Mouse (Mus musculus) neural tube, embryonic 14.5 days (tissue): ENCODE results near the gene Impdh2. TPM values are rescaled to one million over a fixed set of nuclear protein-coding genes. Genes with fewer than 3 reads are reported as not detected.
A peak's percentile ranks its signal among the peaks of the same experiment; 100 is the strongest.

Experiments used
- ATAC-seq: fragments of 200-750 bp; cut with Nextera tagmentation; 2 replicates; pipeline ENCODE4 v1.8.0; 2017; ENCODE audit warnings: low read depth, mild to moderate bottlenecking, moderate TSS enrichment, moderate library complexity
- H3K27ac ChIP-seq: fragments of 300-500 bp; sonication (generic); 2 replicates; pipeline ENCODE4 v1.5.1; 2014; ENCODE audit warnings: low read depth, mild to moderate bottlenecking, control low read depth, low read length, moderate library complexity, mixed read lengths
- H3K27me3 ChIP-seq: fragments of 300-500 bp; sonication (generic); 2 replicates; pipeline ENCODE4 v1.6.1; 2014; ENCODE audit warnings: low read length; ENCODE audit not compliant: control insufficient read depth, insufficient read depth
- H3K36me3 ChIP-seq: fragments of 300-500 bp; sonication (generic); 2 replicates; pipeline ENCODE4 v1.6.1; 2014; ENCODE audit warnings: low read length, mixed read lengths; ENCODE audit not compliant: control insufficient read depth, insufficient read depth
- H3K4me1 ChIP-seq: fragments of 300-500 bp; sonication (generic); 2 replicates; pipeline ENCODE4 v1.6.1; 2014; ENCODE audit warnings: low read length; ENCODE audit not compliant: control insufficient read depth, insufficient read depth
- H3K4me2 ChIP-seq: fragments of 300-500 bp; sonication (generic); 2 replicates; pipeline ENCODE4 v1.6.1; 2014; ENCODE audit warnings: mild to moderate bottlenecking, low read depth, low read length, control low read depth
- H3K4me3 ChIP-seq: fragments of 300-500 bp; sonication (generic); 2 replicates; pipeline ENCODE4 v1.5.1; 2014; ENCODE audit warnings: low read depth, low read length, control low read depth, mixed read lengths
- H3K9ac ChIP-seq: fragments of 300-500 bp; sonication (generic); replicated peaks from 2 replicates; pipeline ENCODE4 v1.6.1; 2014; ENCODE audit warnings: low read depth, mild to moderate bottlenecking, control low read depth, low read length, mixed read lengths
- H3K9me3 ChIP-seq: fragments of 300-500 bp; sonication (generic); 2 replicates; pipeline ENCODE4 v1.6.1; 2016; ENCODE audit warnings: low read length; ENCODE audit not compliant: control insufficient read depth
- WGBS: fragments of 180-500 bp; shearing (Covaris S2); extraction: QIAGEN DNeasy Blood & Tissue Kit; methylation state at CpG from one replicate; pipeline ENCODE4 v1.1.7; 2014; 5-methylcytosine and 5-hydroxymethylcytosine counted together
- polyA plus RNA-seq: library from polyadenylated mRNA; unstranded; fragments of >200 nt; fragmentation: Nextera tagmentation; extraction: Ambion mirVana; gene quantifications from 2 replicates; pipeline ENCODE4 v1.2.1, GENCODE M21; 2014

Gene Impdh2
- polyA plus RNA-seq, 1 experiment from 2014 or later = 105 TPM

GRCm38 (mm10) chr9:108531496-108531895, 28.6 kb upstream of the Impdh2 start:
- H3K4me3 ChIP-seq = no peak overlapping the region
- WGBS = 98% methylated on average over 1 of the region's 1 CpGs
- no peak overlapping the region for H3K4me2 ChIP-seq
- no peaks in the 10 kb centered on the region for H3K9me3 ChIP-seq
- ATAC-seq = no peak
- H3K36me3 ChIP-seq = peaks cover 69% of the 10 kb centered on the region
- H3K27ac ChIP-seq = no peak overlapping the region
- no peak overlapping the region for H3K9ac ChIP-seq
- no peaks in the 10 kb centered on the region for H3K27me3 ChIP-seq
- no peaks in the 10 kb centered on the region for H3K4me1 ChIP-seq

- Histone ChIP-seq H3K4me2 (no peak overlapping the region), H3K36me3 (peaks cover 43% of the 10 kb centered on the region), H3K27me3 (no peaks in the 10 kb centered on the region), H3K4me3 (no peak overlapping the region), H3K9me3 (no peaks in the 10 kb centered on the region), H3K4me1 (no peaks in the 10 kb centered on the region), H3K9ac (no peak overlapping the region), H3K27ac (no peak overlapping the region)
- no peak for ATAC-seq
Measured at GRCm38 (mm10) chr9:108540846-108541245, 19.2 kb upstream of the Impdh2 start.

- Histone ChIP-seq H3K9me3 (no peaks in the 10 kb centered on the region), H3K4me1 (no peaks in the 10 kb centered on the region), H3K4me2 (no peak overlapping the region), H3K36me3 (peaks cover 35% of the 10 kb centered on the region), H3K9ac (no peak overlapping the region), H3K4me3 (no peak overlapping the region), H3K27me3 (no peaks in the 10 kb centered on the region), H3K27ac (no peak overlapping the region)
- 98% methylated on average over 3 of the region's 3 CpGs for WGBS
- ATAC-seq = no peak
Measured at GRCm38 (mm10) chr9:108545986-108546385, 14.1 kb upstream of the Impdh2 start.

GRCm38 (mm10) chr9:108546875-108547274, 13.2 kb upstream of the Impdh2 start:
- ATAC-seq = no peak
- 93% methylated on average over 1 of the region's 1 CpGs for WGBS
- H3K9ac ChIP-seq = no peak overlapping the region
- H3K36me3 ChIP-seq = peaks cover 33% of the 10 kb centered on the region
- no peak overlapping the region for H3K4me3 ChIP-seq
- no peaks in the 10 kb centered on the region for H3K9me3 ChIP-seq
- H3K27ac ChIP-seq = no peak overlapping the region
- H3K4me2 ChIP-seq = no peak overlapping the region
- H3K27me3 ChIP-seq = no peaks in the 10 kb centered on the region
- H3K4me1 ChIP-seq = no peaks in the 10 kb centered on the region

GRCm38 (mm10) chr9:108559169-108559568, 917 bp upstream of the Impdh2 start:
- Histone ChIP-seq H3K4me3 (no peak overlapping the region), H3K27ac (no peak overlapping the region), H3K27me3 (no peaks in the 10 kb centered on the region), H3K4me2 (no peak overlapping the region), H3K9ac (no peak overlapping the region), H3K36me3 (peaks cover 46% of the 10 kb centered on the region), H3K9me3 (no peaks in the 10 kb centered on the region), H3K4me1 (no peaks in the 10 kb centered on the region; the same call in 1 of the 2 replicates)
- ATAC-seq = no peak
- 86% methylated on average over 4 of the region's 4 CpGs for WGBS

- Histone ChIP-seq H3K4me1 (peaks cover 18% of the 10 kb centered on the region), H3K9me3 (no peaks in the 10 kb centered on the region), H3K9ac (no peak overlapping the region), H3K4me3 (no peak overlapping the region), H3K27ac (no peak overlapping the region), H3K27me3 (no peaks in the 10 kb centered on the region), H3K36me3 (peaks cover 29% of the 10 kb centered on the region), H3K4me2 (no peak overlapping the region)
- no peak for ATAC-seq
- WGBS = 95% methylated on average over 8 of the region's 8 CpGs
Measured at GRCm38 (mm10) chr9:108563671-108564070, 3.6 kb downstream of the Impdh2 start.

GRCm38 (mm10) chr9:108564131-108564530, 4.0 kb downstream of the Impdh2 start:
- ATAC-seq = no peak
- H3K27ac ChIP-seq = no peak overlapping the region
- no peak overlapping the region for H3K4me2 ChIP-seq
- H3K4me1 ChIP-seq = peaks cover 18% of the 10 kb centered on the region
- H3K27me3 ChIP-seq = no peaks in the 10 kb centered on the region
- no peak overlapping the region for H3K4me3 ChIP-seq
- no peak overlapping the region for H3K9ac ChIP-seq
- H3K36me3 ChIP-seq = peaks cover 24% of the 10 kb centered on the region
- 90% methylated on average over 7 of the region's 7 CpGs for WGBS
- no peaks in the 10 kb centered on the region for H3K9me3 ChIP-seq

- Histone ChIP-seq H3K27me3 (no peaks in the 10 kb centered on the region), H3K36me3 (peaks cover 24% of the 10 kb centered on the region), H3K9ac (peak overlapping the region; percentile 65), H3K27ac (peak overlapping the region; percentile 93), H3K4me3 (peak overlapping the region; percentile 73), H3K4me1 (peaks cover 26% of the 10 kb centered on the region), H3K4me2 (peak overlapping the region; percentile 80), H3K9me3 (no peaks in the 10 kb centered on the region)
- WGBS = 10% methylated on average over 35 of the region's 35 CpGs
- no peak for ATAC-seq
Measured at GRCm38 (mm10) chr9:108565881-108566814, 6.1 kb downstream of the Impdh2 start.
